In the genomic region with DNA sequence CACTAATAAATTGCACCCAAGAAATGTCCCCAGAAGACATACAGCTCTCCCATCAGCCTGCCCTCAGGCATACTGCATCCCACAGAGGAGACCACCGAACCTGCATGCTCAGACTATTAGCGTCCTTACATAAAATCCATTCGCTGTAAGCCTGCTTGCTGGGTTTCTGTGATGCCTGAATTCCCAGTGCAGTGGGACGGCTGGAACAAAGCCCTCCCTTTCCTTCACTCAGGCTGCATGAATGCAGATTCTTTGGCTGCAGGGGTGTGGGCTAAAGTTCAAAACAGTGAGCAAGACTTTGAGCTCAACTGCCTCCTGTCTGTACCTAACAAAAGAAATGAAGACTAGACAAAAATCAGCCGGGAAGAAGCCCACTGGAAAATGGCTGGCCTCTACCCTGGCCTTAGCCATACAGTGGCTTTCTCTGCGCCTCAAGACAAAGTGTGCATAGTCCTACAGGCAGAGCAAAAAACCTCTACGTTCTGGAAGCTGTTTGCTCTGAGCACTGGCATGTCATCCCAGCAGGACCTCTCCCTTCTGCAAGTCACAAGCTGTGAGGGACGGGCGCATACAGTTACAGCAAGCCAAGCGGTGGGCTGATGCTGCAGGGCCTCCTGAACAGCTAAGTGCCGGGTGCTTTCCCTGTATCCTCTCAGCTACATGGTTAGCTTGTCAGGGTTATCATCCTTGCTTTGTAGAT, we compare ENCODE assay signal across 11 mouse cellular contexts.
DNase-seq lines count a peak whose midpoint lies in the region; ATAC-seq and TF ChIP-seq lines count a peak whose summit lies in the region.
"Had no signal": no experiment of that assay in that cellular context is flagged by ENCODE, and none has a peak within 500 bp of the region (broad histone marks: within the 10 kb centered on the region; RNA-seq: fewer than 3 reads in every experiment).

No protein-coding gene starts in this region.

- H3K36me3 ChIP-seq in heart, embryonic 14.5 days (ENCODE audit: control insufficient read depth, insufficient read depth, low read length) = peaks cover 16% of the 10 kb centered on the region
- no peaks in the 10 kb centered on the region for H3K36me3 ChIP-seq in hindbrain, embryonic 14.5 days (replicated peaks; ENCODE audit: control insufficient read depth, insufficient read depth)
- no peaks in the 10 kb centered on the region for H3K36me3 ChIP-seq in midbrain, embryonic 12.5 days

- TF ChIP-seq POLR2A in brain, embryonic 14.5 days (IDR thresholded peaks at IDR 0.05; ENCODE audit: borderline replicate concordance, extremely low read depth, insufficient read depth, insufficient read length, poor library complexity, severe bottlenecking) = no peak

- ATAC-seq in heart, embryonic 14.5 days (ENCODE audit: insufficient number of reproducible peaks, insufficient read depth, low FRiP score, low read depth) = no peak
- peak; percentile 64; the same call in 1 of the 2 replicates for ATAC-seq in hindbrain, embryonic 14.5 days (ENCODE audit: low FRiP score)
- ATAC-seq in midbrain, embryonic 12.5 days (ENCODE audit: low FRiP score, low read depth) = peak; percentile 56
- ATAC-seq in activated CD4-positive, CD25-positive, alpha-beta regulatory T cell, adult 4 months = no peak
- ATAC-seq: inflammation-experienced regulatory T-cells, adult 6 months had no signal

- no peak overlapping the region for H3K4me2 ChIP-seq in heart, embryonic 14.5 days (ENCODE audit: low read length)
- 0 out of 2 replicates have a peak overlapping the region, but pooled peaks have one; percentile 8 for H3K4me2 ChIP-seq in hindbrain, embryonic 14.5 days (replicated peaks)
- H3K4me2 ChIP-seq in midbrain, embryonic 12.5 days (replicated peaks) = peak overlapping the region; percentile 18; the same call in 1 of the 2 replicates

- H3K27ac ChIP-seq in heart, embryonic 14.5 days (replicated peaks in 1 of 2; ENCODE audit: control insufficient read depth in 1 of 2, insufficient read depth in 1 of 2, low read depth in 2 of 2, low read length in 2 of 2) = peak overlapping the region; percentile 15 to 54
- peak overlapping the region; percentile 62 for H3K27ac ChIP-seq in hindbrain, embryonic 14.5 days
- H3K27ac ChIP-seq in midbrain, embryonic 12.5 days (replicated peaks) = peak overlapping the region; percentile 52

- no peaks in the 10 kb centered on the region for H3K27me3 ChIP-seq in heart, embryonic 14.5 days (ENCODE audit: control insufficient read depth, insufficient read depth, low read length)
- H3K27me3 ChIP-seq in hindbrain, embryonic 14.5 days (ENCODE audit: control insufficient read depth, insufficient read depth, low read length) = no peaks in the 10 kb centered on the region
- H3K27me3 ChIP-seq in midbrain, embryonic 12.5 days = no peaks in the 10 kb centered on the region

- no peak for TF ChIP-seq CTCF in brain, embryonic 14.5 days (IDR thresholded peaks at IDR 0.05; ENCODE audit: borderline replicate concordance, extremely low read depth, insufficient read depth, insufficient read length)

- H3K9ac ChIP-seq in heart, embryonic 14.5 days (ENCODE audit: low read length) = peak overlapping the region; percentile 25; the same call in 1 of the 2 replicates
- peak overlapping the region; percentile 38; the same call in 1 of the 2 replicates for H3K9ac ChIP-seq in hindbrain, embryonic 14.5 days
- H3K9ac ChIP-seq in midbrain, embryonic 12.5 days (replicated peaks) = no peak overlapping the region

- H3K4me3 ChIP-seq in heart, embryonic 14.5 days (ENCODE audit: control insufficient read depth in 1 of 2, insufficient read depth in 1 of 2, low read depth in 1 of 2, low read length in 2 of 2) = no peak overlapping the region
- H3K4me3 ChIP-seq in hindbrain, embryonic 14.5 days (replicated peaks; ENCODE audit: low read length) = no peak overlapping the region
- H3K4me3 ChIP-seq in midbrain, embryonic 12.5 days = no peak overlapping the region

- 42% methylated on average over 11 of the region's 11 CpGs for whole genome bisulfite sequencing in heart, embryonic 14.5 days
- WGBS in hindbrain, embryonic 14.5 days = 8% methylated on average over 11 of the region's 11 CpGs
- WGBS in midbrain, embryonic 12.5 days = 16% methylated on average over 11 of the region's 11 CpGs

- DNase-seq in heart, adult 8-10 months (ENCODE audit: low spot score) = no peak
- peak; percentile 81 for DNase-seq in brain, embryonic 14.5 days (ENCODE audit: low read depth)
- peak; percentile 35 for DNase-seq in hindbrain, embryonic 14.5 days (ENCODE audit: low spot score)
- DNase-seq in lung, postnatal 36 days = no peak
- no peak for DNase-seq in frontal cortex, postnatal 25 days (ENCODE audit: low spot score in 2 of 2)
- DNase-seq: cerebellum, adult 2 months; thymus, adult 18-20 months had no signal

- peaks cover 57 to 78% of the 10 kb centered on the region in 2 experiments for H3K4me1 ChIP-seq in heart, embryonic 14.5 days (ENCODE audit: control insufficient read depth in 2 of 2, insufficient read depth in 2 of 2, low read length in 2 of 2)
- peaks cover 23% of the 10 kb centered on the region for H3K4me1 ChIP-seq in hindbrain, embryonic 14.5 days (replicated peaks; ENCODE audit: control insufficient read depth, insufficient read depth, low read length)
- peaks cover 31% of the 10 kb centered on the region for H3K4me1 ChIP-seq in midbrain, embryonic 12.5 days

- H3K9me3 ChIP-seq in heart, embryonic 14.5 days (ENCODE audit: control insufficient read depth, low read length) = no peaks in the 10 kb centered on the region
- H3K9me3 ChIP-seq in hindbrain, embryonic 14.5 days (ENCODE audit: control insufficient read depth, low read length) = no peaks in the 10 kb centered on the region
- no peaks in the 10 kb centered on the region for H3K9me3 ChIP-seq in midbrain, embryonic 12.5 days

Comparison
In these comparisons a context has a peak if more than half of its experiments do, and no peak if none do; other contexts are left out.
1. ATAC-seq: peak in hindbrain, embryonic 14.5 days (single experiment) and midbrain, embryonic 12.5 days (single experiment); none in heart, embryonic 14.5 days (single experiment) and activated CD4-positive, CD25-positive, alpha-beta regulatory T cell, adult 4 months (single experiment).
2. DNase-seq: peak in brain, embryonic 14.5 days (single experiment) and hindbrain, embryonic 14.5 days (single experiment); none in heart, adult 8-10 months (single experiment), lung, postnatal 36 days (single experiment) and frontal cortex, postnatal 25 days (0 of 2).
3. Peak in every context shown above with its lines, with median percentiles within 50 percentile points of each other: H3K27ac ChIP-seq.